Mouse (Mus musculus) ES-Bruce4 (cell line): ENCODE data around the gene Thoc5.

ENCODE experiments used
- CTCF ChIP-seq: IDR thresholded peaks from one replicate; pipeline ENCODE4 v1.8.1; 2011; ENCODE audit warnings: low read depth, low read length
- POLR2A ChIP-seq: IDR thresholded peaks from one replicate; pipeline ENCODE4 v1.8.1; 2011; ENCODE audit warnings: low read length; ENCODE audit not compliant: insufficient read depth

DNA sequence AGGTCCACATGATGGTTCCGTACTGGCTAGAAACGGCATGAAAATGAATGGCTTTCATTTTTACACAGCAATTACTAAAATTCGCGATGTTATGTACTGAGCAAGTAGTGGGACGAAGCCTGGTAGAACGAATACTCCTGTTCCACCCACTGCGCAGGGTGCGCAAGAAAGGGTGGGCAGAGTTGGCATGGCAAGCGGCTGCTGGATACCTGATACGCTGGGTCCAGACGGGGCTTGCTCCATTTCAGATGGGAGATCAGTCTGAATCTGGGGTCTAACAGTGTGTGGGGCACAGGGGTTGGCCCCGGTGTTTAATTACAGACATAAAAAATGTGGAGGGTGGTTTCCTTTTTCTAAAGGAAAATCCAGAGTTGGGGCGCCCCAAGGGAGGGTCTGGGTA, 51.4 kb downstream of the Thoc5 start:
- TF ChIP-seq POLR2A (no peak), CTCF (no peak)
